Mouse (Mus musculus): Measurements from ENCODE around the gene Gpr15. TPM values are rescaled to one million over a fixed set of nuclear protein-coding genes. Genes with fewer than 3 reads are reported as not detected.

The Gpr15 gene
- polyA plus RNA-seq, 1 experiment: not detected

DNA sequence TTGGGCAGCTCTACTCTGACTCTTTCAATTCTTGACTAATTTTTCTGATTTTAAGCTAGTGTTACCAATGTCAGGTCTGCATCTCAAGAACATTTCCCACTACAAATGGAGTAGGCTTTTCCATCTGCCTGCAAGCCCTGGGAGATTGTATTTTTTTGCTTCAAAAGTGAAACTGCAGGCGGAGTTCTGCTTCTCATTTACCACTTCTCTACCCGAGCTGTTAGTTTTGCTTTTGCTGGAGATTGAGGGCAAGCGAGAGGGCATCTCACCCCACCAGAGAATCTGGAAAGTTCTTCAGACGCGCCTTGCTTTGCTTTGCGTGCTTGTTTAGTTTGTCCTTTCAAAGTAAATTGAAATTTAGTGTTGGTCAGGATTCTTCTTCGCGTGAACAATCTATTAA, 6.6 kb downstream of the Gpr15 start:
- Histone ChIP-seq H3K36me3 (ENCODE audit: control insufficient read depth, insufficient read depth, low read length) (no peaks in the 10 kb centered on the region), H3K4me1 (ENCODE audit: control insufficient read depth, insufficient read depth, insufficient read length, low read length) (peaks cover 12% of the 10 kb centered on the region; the same call in 1 of the 2 replicates), H3K4me3 (ENCODE audit: low read depth, low read length) (peak overlapping the region; percentile 28; the same call in 1 of the 2 replicates), H3K27ac (ENCODE audit: insufficient read depth, low read depth, low read length) (peak overlapping the region; percentile 26; the same call in 1 of the 2 replicates), H3K27me3 (ENCODE audit: control insufficient read depth, insufficient read depth, low read length) (no peaks in the 10 kb centered on the region)
- 29% methylated on average over 8 of the region's 8 CpGs for WGBS
- TF ChIP-seq POLR2A (IDR thresholded peaks at IDR 0.05; ENCODE audit: low read depth, low read length) (no peak), CTCF (IDR thresholded peaks at IDR 0.05; ENCODE audit: extremely low read depth, insufficient read length, insufficient replicate concordance, low read depth, low read length) (no peak)

DNA sequence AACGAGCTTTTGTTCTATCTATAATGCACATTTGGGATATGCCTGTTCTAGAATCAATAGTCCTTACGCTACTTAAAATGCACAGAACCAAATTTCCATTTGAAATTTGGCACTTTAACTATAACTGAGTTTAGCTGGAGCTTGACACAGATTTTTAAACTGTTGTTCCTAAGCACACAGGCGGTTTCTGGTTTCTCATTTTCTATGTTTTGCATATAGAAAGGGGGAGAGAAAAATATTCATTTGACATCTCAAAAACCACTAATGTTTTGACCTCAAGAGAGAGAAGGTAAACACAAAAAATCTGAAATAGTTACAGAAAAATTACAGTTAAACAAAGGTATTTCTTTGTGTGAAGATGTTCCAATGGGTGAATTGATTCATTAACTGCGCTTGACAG, 9.3 kb downstream of the Gpr15 start:
- Histone ChIP-seq H3K4me1 (ENCODE audit: control insufficient read depth, insufficient read depth, insufficient read length, low read length) (peaks cover 17% of the 10 kb centered on the region; the same call in 1 of the 2 replicates), H3K4me3 (ENCODE audit: low read depth, low read length) (no peak overlapping the region), H3K27ac (ENCODE audit: insufficient read depth, low read depth, low read length) (no peak overlapping the region), H3K27me3 (ENCODE audit: control insufficient read depth, insufficient read depth, low read length) (no peaks in the 10 kb centered on the region), H3K36me3 (ENCODE audit: control insufficient read depth, insufficient read depth, low read length) (no peaks in the 10 kb centered on the region)
- TF ChIP-seq POLR2A (IDR thresholded peaks at IDR 0.05; ENCODE audit: low read depth, low read length): no peak
- no peak for TF ChIP-seq CTCF (IDR thresholded peaks at IDR 0.05; ENCODE audit: extremely low read depth, insufficient read length, insufficient replicate concordance, low read depth, low read length)
- WGBS: 68% methylated on average over 4 of the region's 4 CpGs

DNA sequence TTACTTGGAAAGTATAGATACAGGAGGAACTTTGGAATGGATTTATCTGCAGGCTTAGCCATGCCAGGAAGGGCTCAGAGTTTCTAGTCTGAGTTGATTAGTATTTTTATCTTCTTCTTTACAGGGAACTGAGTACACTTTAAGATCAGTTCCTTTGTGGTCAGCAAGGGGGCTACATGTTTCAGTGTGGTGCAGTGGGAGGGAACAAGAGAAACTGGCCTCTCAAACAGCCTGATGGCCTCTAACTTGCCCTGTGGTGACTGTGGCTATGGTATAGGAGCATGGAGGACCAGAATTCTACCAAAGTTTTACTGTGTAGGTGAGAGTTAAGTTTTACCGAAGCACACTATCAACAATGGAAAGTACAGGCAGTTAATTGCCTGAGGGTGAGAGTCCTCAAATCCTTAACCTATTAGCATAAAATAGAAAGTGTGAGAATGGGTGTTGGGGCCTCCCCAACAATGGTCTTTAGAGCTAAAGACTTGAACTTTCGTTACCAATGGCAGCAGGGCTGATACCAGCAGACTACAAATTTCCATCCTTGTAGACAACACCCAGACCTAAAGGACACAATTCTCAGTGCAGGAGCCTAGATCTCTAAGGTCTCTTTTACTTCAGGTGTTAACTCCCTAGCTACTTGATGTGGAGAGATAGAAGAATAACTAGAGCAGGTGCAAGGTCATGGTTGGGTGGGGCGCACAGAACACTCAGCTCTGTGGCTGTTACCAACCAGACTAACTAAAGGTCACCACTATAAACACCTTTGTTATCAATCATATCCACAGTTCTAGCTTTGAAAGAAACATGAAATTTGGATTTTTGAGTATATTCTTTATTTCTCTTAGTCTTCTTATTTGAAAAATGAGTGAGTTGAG, 10.0 kb downstream of the Gpr15 start:
- Histone ChIP-seq H3K27me3 (ENCODE audit: control insufficient read depth, insufficient read depth, low read length) (no peaks in the 10 kb centered on the region), H3K36me3 (ENCODE audit: control insufficient read depth, insufficient read depth, low read length) (no peaks in the 10 kb centered on the region), H3K4me3 (ENCODE audit: low read depth, low read length) (no peak overlapping the region), H3K4me1 (ENCODE audit: control insufficient read depth, insufficient read depth, insufficient read length, low read length) (peaks cover 17% of the 10 kb centered on the region; the same call in 1 of the 2 replicates), H3K27ac (ENCODE audit: insufficient read depth, low read depth, low read length) (peak overlapping the region; percentile 97)
- TF ChIP-seq POLR2A (IDR thresholded peaks at IDR 0.05; ENCODE audit: low read depth, low read length): no peak
- TF ChIP-seq CTCF (IDR thresholded peaks at IDR 0.05; ENCODE audit: extremely low read depth, insufficient read length, insufficient replicate concordance, low read depth, low read length): no peak
- 26% methylated on average over 3 of the region's 3 CpGs for WGBS

DNA sequence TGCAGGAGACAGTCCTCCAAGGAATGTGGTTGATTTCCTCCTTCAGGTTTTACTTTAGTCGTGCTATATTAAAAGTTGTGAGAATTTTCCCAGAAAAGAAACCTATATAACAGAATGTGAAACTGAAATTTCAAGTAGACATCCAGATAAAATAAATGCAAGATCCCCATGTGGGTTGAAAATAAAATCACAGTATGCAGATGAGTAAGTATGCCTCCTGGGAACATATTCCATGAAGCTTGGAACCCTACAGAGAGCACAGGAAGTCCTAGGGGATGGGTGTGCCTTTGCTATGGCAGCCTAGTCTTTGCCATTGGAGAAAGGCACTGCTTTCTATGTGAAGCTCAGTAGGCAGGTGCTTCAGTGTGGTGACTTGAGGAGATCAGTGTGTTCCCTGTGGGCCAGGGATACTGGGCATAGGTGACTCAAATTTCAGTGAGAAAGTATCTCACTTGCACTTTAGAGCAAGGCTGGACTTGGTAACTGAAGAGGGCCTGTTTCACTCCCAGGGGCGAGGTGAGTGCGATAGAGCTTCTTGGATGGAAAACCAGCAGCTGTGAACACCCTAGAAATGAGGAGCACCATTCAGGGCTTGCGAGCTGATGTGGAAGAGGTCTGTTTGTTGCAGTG, 11.5 kb downstream of the Gpr15 start:
- 82% methylated on average over 4 of the region's 4 CpGs for WGBS
- Histone ChIP-seq H3K4me1 (ENCODE audit: control insufficient read depth, insufficient read depth, insufficient read length, low read length) (peaks cover 24% of the 10 kb centered on the region; the same call in 1 of the 2 replicates), H3K36me3 (ENCODE audit: control insufficient read depth, insufficient read depth, low read length) (no peaks in the 10 kb centered on the region), H3K4me3 (ENCODE audit: low read depth, low read length) (no peak overlapping the region), H3K27me3 (ENCODE audit: control insufficient read depth, insufficient read depth, low read length) (no peaks in the 10 kb centered on the region), H3K27ac (ENCODE audit: insufficient read depth, low read depth, low read length) (no peak overlapping the region; the same call in 1 of the 2 replicates)
- TF ChIP-seq CTCF (IDR thresholded peaks at IDR 0.05; ENCODE audit: extremely low read depth, insufficient read length, insufficient replicate concordance, low read depth, low read length) (no peak), POLR2A (IDR thresholded peaks at IDR 0.05; ENCODE audit: low read depth, low read length) (no peak)

DNA sequence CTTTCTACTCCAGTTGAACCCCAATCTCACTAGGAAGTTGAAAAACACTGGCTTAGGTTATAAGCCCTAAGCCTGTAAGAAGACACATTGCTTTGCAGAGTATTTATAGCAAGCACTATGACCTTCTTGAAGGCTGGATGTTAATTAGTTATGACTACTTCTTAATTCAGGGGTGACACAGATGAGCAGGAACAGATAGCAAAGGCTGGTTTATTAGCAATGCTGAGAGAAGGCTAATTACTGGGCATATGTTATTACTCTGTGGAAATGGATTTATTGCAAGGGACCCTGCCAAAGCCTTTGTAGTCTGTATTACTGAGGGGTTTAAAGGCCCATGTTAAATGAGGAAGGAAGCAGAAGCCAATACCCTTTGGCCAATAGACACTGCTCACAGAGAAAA, 13.9 kb downstream of the Gpr15 start:
- H3K4me3 ChIP-seq (ENCODE audit: low read depth, low read length): no peak overlapping the region
- no peaks in the 10 kb centered on the region for H3K27me3 ChIP-seq (ENCODE audit: control insufficient read depth, insufficient read depth, low read length)
- H3K4me1 ChIP-seq (ENCODE audit: control insufficient read depth, insufficient read depth, insufficient read length, low read length): peaks cover 28% of the 10 kb centered on the region; the same call in 1 of the 2 replicates
- H3K36me3 ChIP-seq (ENCODE audit: control insufficient read depth, insufficient read depth, low read length): no peaks in the 10 kb centered on the region
- TF ChIP-seq POLR2A (IDR thresholded peaks at IDR 0.05; ENCODE audit: low read depth, low read length): no peak
- no peak for TF ChIP-seq CTCF (IDR thresholded peaks at IDR 0.05; ENCODE audit: extremely low read depth, insufficient read length, insufficient replicate concordance, low read depth, low read length)
- H3K27ac ChIP-seq (ENCODE audit: insufficient read depth, low read depth, low read length): peak overlapping the region; percentile 27

DNA sequence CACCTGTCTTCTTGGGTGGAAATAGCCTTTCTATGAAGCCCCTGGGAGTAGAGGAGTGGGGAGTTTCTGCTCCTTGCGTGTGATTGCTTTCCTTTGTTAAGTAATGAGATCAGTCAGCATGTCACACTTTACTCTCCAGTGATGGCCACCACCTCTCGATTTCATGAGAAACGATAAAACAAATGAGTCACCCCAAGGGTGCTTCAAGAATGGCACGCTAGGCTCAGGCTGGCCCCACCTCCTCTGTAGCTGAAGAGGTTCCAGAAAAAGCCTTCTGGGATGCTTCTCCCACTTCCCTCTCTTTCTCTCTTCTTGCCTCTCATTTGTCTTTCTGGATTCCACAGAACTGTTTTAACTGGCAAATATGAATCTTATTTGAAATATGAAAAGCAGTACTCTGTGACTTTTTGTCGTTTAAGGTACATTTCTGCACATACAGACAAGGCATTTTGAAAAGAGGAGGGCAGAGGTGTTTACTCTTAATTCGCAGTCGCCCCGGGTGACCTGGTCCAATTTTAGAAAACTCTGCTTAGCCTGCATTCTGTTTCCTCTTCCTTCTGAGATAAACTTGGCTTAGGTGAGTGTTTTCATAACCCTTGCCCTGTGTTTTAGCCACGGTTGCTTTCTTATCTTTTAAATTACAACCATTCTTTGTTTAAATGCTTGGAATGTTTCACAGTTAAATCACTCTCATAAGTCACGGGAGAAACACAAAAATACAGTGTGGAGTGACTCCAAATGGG, 15.3 kb downstream of the Gpr15 start:
- Histone ChIP-seq H3K4me1 (ENCODE audit: control insufficient read depth, insufficient read depth, insufficient read length, low read length) (peaks cover 21% of the 10 kb centered on the region; the same call in 1 of the 2 replicates), H3K4me3 (ENCODE audit: low read depth, low read length) (no peak overlapping the region), H3K27ac (ENCODE audit: insufficient read depth, low read depth, low read length) (peak overlapping the region; percentile 56), H3K27me3 (ENCODE audit: control insufficient read depth, insufficient read depth, low read length) (no peaks in the 10 kb centered on the region), H3K36me3 (ENCODE audit: control insufficient read depth, insufficient read depth, low read length) (no peaks in the 10 kb centered on the region)
- WGBS: 3% methylated on average over 10 of the region's 10 CpGs
- TF ChIP-seq CTCF (IDR thresholded peaks at IDR 0.05; ENCODE audit: extremely low read depth, insufficient read length, insufficient replicate concordance, low read depth, low read length): no peak
- no peak for TF ChIP-seq POLR2A (IDR thresholded peaks at IDR 0.05; ENCODE audit: low read depth, low read length)
